Mouse (Mus musculus): ENCODE results near the gene Myf6.

DNA sequence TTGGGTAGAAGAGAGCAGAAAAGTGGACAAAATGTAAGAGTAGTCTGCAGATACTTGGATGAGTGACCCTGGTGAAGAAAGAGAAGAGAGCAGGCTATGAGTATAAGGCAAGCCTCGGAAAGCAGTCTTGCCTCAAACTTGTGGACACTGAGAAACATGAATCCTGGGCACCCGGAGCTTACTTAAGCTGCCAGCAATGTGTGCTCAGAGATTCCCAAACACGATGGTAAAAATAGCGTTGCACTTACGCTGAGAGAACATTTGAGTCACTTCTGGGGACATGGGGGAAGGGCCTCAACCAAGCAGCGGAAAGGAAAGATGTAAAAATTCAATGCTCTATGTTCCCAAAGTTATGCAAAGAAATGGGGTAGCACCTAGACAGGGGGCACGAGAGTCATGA lies 5.1 kb upstream of the Myf6 start:
- TF ChIP-seq EP300 (optimal IDR thresholded peaks at IDR 0.05) (no peak), CTCF (IDR thresholded peaks at IDR 0.05; ENCODE audit: low read depth) (no peak)
